Mouse (Mus musculus): ENCODE results near the gene Rasgrp4. TPM values are rescaled to one million over a fixed set of nuclear protein-coding genes. Genes with fewer than 3 reads are reported as not detected.
A peak's percentile ranks its signal among the peaks of the same experiment; 100 is the strongest.

The Rasgrp4 gene
- polyA plus RNA-seq, 1 experiment from 2014 or later: 1.3 TPM

GRCm38 (mm10) chr7:29167656-29168055 is 33.0 kb downstream of the Rasgrp4 start:
- H3K9ac ChIP-seq (replicated peaks; ENCODE audit: low read depth): no peak overlapping the region
- H3K36me3 ChIP-seq (ENCODE audit: insufficient read depth, low read length): no peaks in the 10 kb centered on the region
- ATAC-seq (no peak), DNase-seq (ENCODE audit: low spot score) (no peak)
- H3K4me1 ChIP-seq (ENCODE audit: insufficient read depth, low read depth, low read length): peaks cover 11% of the 10 kb centered on the region
- no peaks in the 10 kb centered on the region for H3K9me3 ChIP-seq (ENCODE audit: low read length)
- H3K27me3 ChIP-seq (replicated peaks; ENCODE audit: insufficient read depth, low read length): peaks cover 7% of the 10 kb centered on the region
- WGBS: 22% methylated on average over 9 of the region's 19 CpGs
- H3K4me3 ChIP-seq (ENCODE audit: low read depth, low read length): no peak overlapping the region
- no peak overlapping the region for H3K27ac ChIP-seq (ENCODE audit: low read length)
- no peak for TF ChIP-seq EP300 (IDR thresholded peaks at IDR 0.05)
- no peak for TF ChIP-seq CTCF (IDR thresholded peaks at IDR 0.05)
- H3K4me2 ChIP-seq (replicated peaks; ENCODE audit: low read depth, low read length): no peak overlapping the region

GRCm38 (mm10) chr7:29168121-29168695 is 33.6 kb downstream of the Rasgrp4 start:
- peaks cover 11% of the 10 kb centered on the region for H3K4me1 ChIP-seq (ENCODE audit: insufficient read depth, low read depth, low read length)
- peaks cover 12% of the 10 kb centered on the region for H3K27me3 ChIP-seq (replicated peaks; ENCODE audit: insufficient read depth, low read length)
- WGBS: 15% methylated on average over 8 of the region's 10 CpGs
- ATAC-seq (no peak), DNase-seq (ENCODE audit: low spot score) (peak; percentile 18)
- peak overlapping the region; percentile 71; the same call in 1 of the 2 replicates for H3K4me2 ChIP-seq (replicated peaks; ENCODE audit: low read depth, low read length)
- H3K9me3 ChIP-seq (ENCODE audit: low read length): no peaks in the 10 kb centered on the region
- TF ChIP-seq EP300 (IDR thresholded peaks at IDR 0.05) (no peak), CTCF (IDR thresholded peaks at IDR 0.05) (no peak)
- H3K4me3 ChIP-seq (ENCODE audit: low read depth, low read length): no peak overlapping the region
- H3K27ac ChIP-seq (ENCODE audit: low read length): no peak overlapping the region
- no peaks in the 10 kb centered on the region for H3K36me3 ChIP-seq (ENCODE audit: insufficient read depth, low read length)
- no peak overlapping the region for H3K9ac ChIP-seq (replicated peaks; ENCODE audit: low read depth)

GRCm38 (mm10) chr7:29168791-29169230 is 34.2 kb downstream of the Rasgrp4 start:
- H3K4me3 ChIP-seq (ENCODE audit: low read depth, low read length): peak overlapping the region; percentile 44; the same call in 1 of the 2 replicates
- ATAC-seq (no peak), DNase-seq (ENCODE audit: low spot score) (no peak)
- peaks cover 11% of the 10 kb centered on the region for H3K4me1 ChIP-seq (ENCODE audit: insufficient read depth, low read depth, low read length)
- H3K27ac ChIP-seq (ENCODE audit: low read length): no peak overlapping the region
- peak overlapping the region; percentile 71 for H3K4me2 ChIP-seq (replicated peaks; ENCODE audit: low read depth, low read length)
- no peak overlapping the region for H3K9ac ChIP-seq (replicated peaks; ENCODE audit: low read depth)
- H3K36me3 ChIP-seq (ENCODE audit: insufficient read depth, low read length): peaks cover 5% of the 10 kb centered on the region; the same call in 1 of the 2 replicates
- H3K9me3 ChIP-seq (ENCODE audit: low read length): no peaks in the 10 kb centered on the region
- TF ChIP-seq CTCF (IDR thresholded peaks at IDR 0.05) (no peak), EP300 (IDR thresholded peaks at IDR 0.05) (no peak)
- WGBS: 3% methylated on average over 13 of the region's 14 CpGs
- H3K27me3 ChIP-seq (replicated peaks; ENCODE audit: insufficient read depth, low read length): peaks cover 16% of the 10 kb centered on the region

GRCm38 (mm10) chr7:29169231-29170065 is 34.8 kb downstream of the Rasgrp4 start:
- Histone ChIP-seq H3K27me3 (replicated peaks; ENCODE audit: insufficient read depth, low read length) (peaks cover 16% of the 10 kb centered on the region), H3K4me1 (ENCODE audit: insufficient read depth, low read depth, low read length) (peaks cover 11% of the 10 kb centered on the region), H3K4me2 (replicated peaks; ENCODE audit: low read depth, low read length) (peak overlapping the region; percentile 71), H3K9me3 (ENCODE audit: low read length) (no peaks in the 10 kb centered on the region), H3K36me3 (ENCODE audit: insufficient read depth, low read length) (peaks cover 8% of the 10 kb centered on the region; the same call in 1 of the 2 replicates), H3K27ac (ENCODE audit: low read length) (no peak overlapping the region), H3K4me3 (ENCODE audit: low read depth, low read length) (peak overlapping the region; percentile 44), H3K9ac (replicated peaks; ENCODE audit: low read depth) (no peak overlapping the region)
- 0% methylated on average over 29 of the region's 39 CpGs for WGBS
- ATAC-seq: peak; percentile 77
- peak; percentile 85 for DNase-seq (ENCODE audit: low spot score)
- TF ChIP-seq CTCF (IDR thresholded peaks at IDR 0.05): no peak
- TF ChIP-seq EP300 (IDR thresholded peaks at IDR 0.05): no peak

GRCm38 (mm10) chr7:29170066-29170754 is 35.6 kb downstream of the Rasgrp4 start, which contains the start of the genes Ggn and Spred3:
Gene Ggn (plus strand): TSS chr7:29170210.
Gene Spred3 (minus strand): TSS chr7:29170411.
- Histone ChIP-seq H3K27me3 (replicated peaks; ENCODE audit: insufficient read depth, low read length) (peaks cover 16% of the 10 kb centered on the region), H3K27ac (ENCODE audit: low read length) (no peak within 1 kb of the TSS), H3K4me3 (ENCODE audit: low read depth, low read length) (peak within 1 kb of the TSS; percentile 44), H3K36me3 (ENCODE audit: insufficient read depth, low read length) (peaks cover 16% of the 10 kb centered on the region; the same call in 1 of the 2 replicates), H3K9me3 (ENCODE audit: low read length) (no peaks in the 10 kb centered on the region), H3K4me2 (replicated peaks; ENCODE audit: low read depth, low read length) (peak within 1 kb of the TSS; percentile 71), H3K9ac (replicated peaks; ENCODE audit: low read depth) (0 out of 2 replicates have a peak within 1 kb of the TSS, but pooled peaks have one; percentile 9), H3K4me1 (ENCODE audit: insufficient read depth, low read depth, low read length) (peaks cover 11% of the 10 kb centered on the region)
- DNase-seq (ENCODE audit: low spot score) (peak; percentile 91), ATAC-seq (peak; percentile 72)
- TF ChIP-seq EP300 (IDR thresholded peaks at IDR 0.05) (no peak), CTCF (IDR thresholded peaks at IDR 0.05) (no peak)
- under 1% methylated on average over 30 of the region's 30 CpGs for WGBS

All from lung, postnatal 0 days (tissue).